Mouse (Mus musculus): ENCODE measurements around the gene Atad3a.
A peak's percentile ranks its signal among the peaks of the same experiment; 100 is the strongest.

DNA sequence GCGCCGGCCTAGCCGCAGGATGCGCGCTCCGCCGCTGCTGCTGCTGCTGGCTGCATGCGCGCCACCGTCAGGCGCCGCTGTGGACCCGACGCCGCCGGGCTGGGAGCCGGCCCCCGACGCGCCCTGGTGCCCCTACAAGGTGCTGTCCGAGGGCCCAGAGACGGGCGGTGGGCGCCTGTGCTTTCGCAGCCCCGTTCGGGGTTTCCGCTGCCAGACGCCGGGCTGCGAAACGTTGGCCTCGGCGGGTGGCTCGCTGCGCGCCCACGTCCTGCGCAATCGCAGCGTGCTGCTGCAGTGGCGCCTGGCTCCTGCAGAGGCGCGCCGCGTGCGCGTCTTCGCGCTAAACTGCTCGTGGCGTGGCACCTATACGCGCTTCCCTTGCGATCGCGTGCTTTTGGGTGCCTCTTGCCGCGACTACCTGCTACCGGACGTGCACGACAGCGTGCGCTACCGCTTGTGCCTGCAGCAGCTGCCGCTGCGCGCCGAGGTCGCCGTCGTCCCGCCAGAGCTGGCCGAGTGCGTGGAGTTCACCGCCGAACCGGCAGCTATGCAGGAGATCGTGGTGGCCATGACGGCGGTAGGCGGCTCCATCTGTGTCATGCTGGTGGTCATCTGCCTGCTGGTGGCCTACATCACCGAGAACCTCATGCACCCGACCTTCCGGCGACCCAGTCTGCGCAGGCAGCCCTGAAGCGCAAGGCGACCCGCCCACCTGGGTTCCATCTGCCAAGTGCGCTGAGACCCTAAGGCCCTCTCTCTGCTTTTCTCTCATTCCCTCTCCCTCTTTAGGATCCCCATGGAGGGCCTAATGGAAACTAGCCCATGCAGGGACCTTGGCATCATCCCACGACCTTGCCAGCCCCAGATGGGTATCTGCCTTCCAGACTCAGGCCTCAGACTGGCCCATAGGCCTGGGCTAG, 66.2 kb downstream of the Atad3a start:
- TF ChIP-seq POLR2A (IDR thresholded peaks at IDR 0.05; ENCODE audit: borderline replicate concordance, control insufficient read depth, low read depth, low read length) (0 out of 2 replicates have a peak, but pooled peaks have one; percentile 19), CTCF (IDR thresholded peaks at IDR 0.05; ENCODE audit: control insufficient read depth, insufficient read depth, low read length) (peak; percentile 22; the same call in 1 of the 2 replicates)

Measured in bone marrow, adult 2 months (tissue).